15 mouse cellular contexts compared by ENCODE assay signal in the genomic region with DNA sequence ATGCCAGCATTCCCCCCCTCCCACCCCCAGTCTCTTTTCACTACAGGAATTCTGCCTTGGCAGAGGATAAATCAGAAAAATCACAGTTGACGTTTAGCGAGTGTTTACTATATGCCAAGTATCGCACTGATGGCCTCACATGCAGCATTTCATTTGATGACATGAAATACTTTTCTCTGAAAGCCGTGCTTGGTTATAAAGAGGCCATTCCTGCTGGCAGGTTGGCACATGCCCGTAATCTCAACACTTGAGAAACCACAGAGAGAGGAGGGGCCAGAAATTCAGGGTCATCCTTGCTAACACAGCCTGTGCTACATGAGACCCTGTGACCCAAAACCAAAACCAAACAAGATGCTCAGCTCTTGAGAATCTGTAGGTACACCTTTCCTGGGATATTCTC. TPM values are rescaled to one million over a fixed set of nuclear protein-coding genes. Genes with fewer than 3 reads are reported as not detected.
DNase-seq lines count a peak whose midpoint lies in the region; ATAC-seq and TF ChIP-seq lines count a peak whose summit lies in the region.
"Had no signal": no experiment of that assay in that cellular context is flagged by ENCODE, and none has a peak within 500 bp of the region (broad histone marks: within the 10 kb centered on the region; RNA-seq: fewer than 3 reads in every experiment).

No protein-coding gene starts in this region.

- peaks cover 30% of the 10 kb centered on the region for H3K36me3 ChIP-seq in lung, embryonic 15.5 days
- peaks cover 5% of the 10 kb centered on the region for H3K36me3 ChIP-seq in embryonic facial prominence, embryonic 11.5 days (replicated peaks; ENCODE audit: control insufficient read depth, insufficient read depth, low read depth, low read length)
- peaks cover 25% of the 10 kb centered on the region for H3K36me3 ChIP-seq in stomach, embryonic 14.5 days (ENCODE audit: control insufficient read depth, insufficient read depth, low read length)

- H3K4me1 ChIP-seq in lung, embryonic 15.5 days = peaks cover 6% of the 10 kb centered on the region
- H3K4me1 ChIP-seq in embryonic facial prominence, embryonic 11.5 days (ENCODE audit: control insufficient read depth, insufficient read depth, low read length) = no peaks in the 10 kb centered on the region
- peaks cover 22% of the 10 kb centered on the region for H3K4me1 ChIP-seq in embryonic fibroblast, embryonic 13.5 days (ENCODE audit: control insufficient read depth, insufficient read depth, low read length)
- no peaks in the 10 kb centered on the region for H3K4me1 ChIP-seq in stomach, embryonic 14.5 days (ENCODE audit: control insufficient read depth, insufficient read depth, low read length)
- H3K4me1 ChIP-seq: liver, embryonic 15.5 days had no signal

- no peak for TF ChIP-seq CTCF in embryonic fibroblast, embryonic 13.5 days (IDR thresholded peaks at IDR 0.05; ENCODE audit: borderline replicate concordance, insufficient read depth, low read length)

- no peak overlapping the region for H3K9ac ChIP-seq in lung, embryonic 15.5 days
- no peak overlapping the region for H3K9ac ChIP-seq in embryonic facial prominence, embryonic 11.5 days (replicated peaks; ENCODE audit: low read length)
- no peak overlapping the region for H3K9ac ChIP-seq in stomach, embryonic 14.5 days (replicated peaks; ENCODE audit: low read depth, low read length)
- H3K9ac ChIP-seq: liver, embryonic 15.5 days had no signal

- H3K27me3 ChIP-seq in lung, embryonic 15.5 days = no peaks in the 10 kb centered on the region
- H3K27me3 ChIP-seq in embryonic facial prominence, embryonic 11.5 days (ENCODE audit: control insufficient read depth, insufficient read depth, low read length) = no peaks in the 10 kb centered on the region
- H3K27me3 ChIP-seq in stomach, embryonic 14.5 days (ENCODE audit: control insufficient read depth, insufficient read depth, low read length) = no peaks in the 10 kb centered on the region
- H3K27me3 ChIP-seq: liver, embryonic 15.5 days had no signal

- no peak overlapping the region for H3K4me2 ChIP-seq in lung, embryonic 15.5 days
- H3K4me2 ChIP-seq in embryonic facial prominence, embryonic 11.5 days (ENCODE audit: low read depth, low read length) = no peak overlapping the region
- H3K4me2 ChIP-seq in stomach, embryonic 14.5 days (replicated peaks; ENCODE audit: low read depth, low read length) = no peak overlapping the region
- H3K4me2 ChIP-seq: liver, embryonic 15.5 days had no signal

- no peak for TF ChIP-seq POLR2A in embryonic fibroblast, embryonic 13.5 days (IDR thresholded peaks at IDR 0.05; ENCODE audit: low read depth, low read length)

- 0 out of 2 replicates have a peak overlapping the region, but pooled peaks have one; percentile 19 for H3K27ac ChIP-seq in lung, embryonic 15.5 days
- no peak overlapping the region for H3K27ac ChIP-seq in embryonic facial prominence, embryonic 11.5 days (replicated peaks; ENCODE audit: low read depth, low read length)
- peak overlapping the region; percentile 89; the same call in 1 of the 2 replicates for H3K27ac ChIP-seq in embryonic fibroblast, embryonic 13.5 days (ENCODE audit: insufficient read depth, low read length)
- H3K27ac ChIP-seq in stomach, embryonic 14.5 days (ENCODE audit: low read length) = peak overlapping the region; percentile 62; the same call in 1 of the 2 replicates
- H3K27ac ChIP-seq: forebrain, embryonic 10.5 days; liver, embryonic 15.5 days had no signal

- 65% methylated on average over 5 of the region's 5 CpGs for WGBS in lung, embryonic 15.5 days
- 84% methylated on average over 5 of the region's 5 CpGs for WGBS in embryonic facial prominence, embryonic 11.5 days
- WGBS in stomach, embryonic 14.5 days = 63% methylated on average over 5 of the region's 5 CpGs

- H3K4me3 ChIP-seq in lung, embryonic 15.5 days = no peak overlapping the region
- no peak overlapping the region for H3K4me3 ChIP-seq in embryonic facial prominence, embryonic 11.5 days (ENCODE audit: low read depth, low read length)
- H3K4me3 ChIP-seq in embryonic fibroblast, embryonic 13.5 days (ENCODE audit: insufficient read depth, low read length) = no peak overlapping the region
- no peak overlapping the region for H3K4me3 ChIP-seq in stomach, embryonic 14.5 days (ENCODE audit: low read depth, low read length)
- H3K4me3 ChIP-seq: forebrain, embryonic 10.5 days; liver, embryonic 15.5 days had no signal

- ATAC-seq in lung, embryonic 15.5 days (ENCODE audit: borderline replicate concordance, extremely low read depth, low FRiP score, low TSS enrichment) = no peak
- ATAC-seq in embryonic facial prominence, embryonic 11.5 days (replicated peaks; ENCODE audit: insufficient number of reproducible peaks, low FRiP score, low TSS enrichment, low read depth) = no peak
- ATAC-seq in stomach, embryonic 14.5 days (ENCODE audit: insufficient number of reproducible peaks, insufficient read depth, low FRiP score, low read depth) = no peak
- ATAC-seq: hindbrain, embryonic 16.5 days had no signal

- H3K9me3 ChIP-seq in lung, embryonic 15.5 days = no peaks in the 10 kb centered on the region
- no peaks in the 10 kb centered on the region for H3K9me3 ChIP-seq in embryonic facial prominence, embryonic 11.5 days (replicated peaks; ENCODE audit: control insufficient read depth, low read length)
- H3K9me3 ChIP-seq in stomach, embryonic 14.5 days (ENCODE audit: control insufficient read depth, low read depth, low read length) = no peaks in the 10 kb centered on the region
- H3K9me3 ChIP-seq: forebrain, embryonic 10.5 days; liver, embryonic 15.5 days had no signal

- DNase-seq in lung, postnatal 14 days = no peak
- peak; percentile 30 for DNase-seq in embryonic facial prominence, embryonic 11.5 days (ENCODE audit: low spot score)
- DNase-seq in right cerebral cortex, postnatal 4 days = no peak
- DNase-seq in adrenal gland, adult 18-20 months (ENCODE audit: low spot score in 2 of 2) = no peak
- DNase-seq: adrenal gland, postnatal 14 days; cerebellum, adult 9-11 months; kidney, adult 18-20 months; kidney, postnatal 36 days; thymus, postnatal 36 days had no signal

RNA-seq across cellular contexts. Expression of a gene that starts 25.2 kb away (rescaled TPM):
- polyA plus RNA-seq in lung, embryonic 15.5 days (2015; fragmentation: Nextera tagmentation; extraction: Ambion mirVana) = 75.3 and 78.0 TPM in 2 replicates
- 64.6 and 70.2 TPM in 2 replicates for polyA plus RNA-seq in embryonic facial prominence, embryonic 11.5 days (2014; fragmentation: Nextera tagmentation; extraction: Ambion mirVana)
- polyA plus RNA-seq in embryonic fibroblast, embryonic 13.5 days (2011; ENCODE audit: insufficient read length, low read depth, missing spikeins) = 75.9 and 82.1 TPM in 2 replicates
- 77.0 and 78.7 TPM in 2 replicates for polyA plus RNA-seq in stomach, embryonic 14.5 days (2014; fragmentation: Nextera tagmentation; extraction: Ambion mirVana)
- 10 to 100 TPM; 40.8 to 53.7 TPM for total RNA-seq in adrenal gland, adult 18-20 months (2021)
